ENCODE assay signal across 12 mouse cellular contexts in the genomic region with DNA sequence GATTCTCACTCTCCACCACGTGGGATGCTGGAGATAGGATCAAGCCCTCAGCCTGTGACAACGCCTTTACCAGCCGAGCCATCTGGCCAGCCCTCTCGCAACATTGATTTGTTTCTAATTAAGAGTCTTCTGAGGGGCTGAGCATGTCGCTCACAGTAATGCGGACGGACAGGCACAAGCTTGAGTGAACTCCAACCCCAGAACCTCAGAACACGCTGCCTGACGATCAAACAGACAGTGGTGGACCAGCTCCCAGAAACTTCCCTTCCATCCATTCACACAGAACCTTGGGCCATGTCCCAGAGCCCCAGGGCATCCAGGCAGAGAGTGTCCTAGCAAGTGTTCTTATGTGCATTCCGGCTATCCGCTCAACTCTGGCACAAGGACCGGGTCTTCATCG. TPM values are rescaled to one million over a fixed set of nuclear protein-coding genes. Genes with fewer than 3 reads are reported as not detected.
DNase-seq lines count a peak whose midpoint lies in the region; ATAC-seq and TF ChIP-seq lines count a peak whose summit lies in the region.
"Had no signal": no experiment of that assay in that cellular context is flagged by ENCODE, and none has a peak within 500 bp of the region (broad histone marks: within the 10 kb centered on the region; RNA-seq: fewer than 3 reads in every experiment).

No protein-coding gene starts in this region.

- no peaks in the 10 kb centered on the region for H3K36me3 ChIP-seq in embryonic facial prominence, embryonic 14.5 days (ENCODE audit: control insufficient read depth, insufficient read depth, low read length)
- H3K36me3 ChIP-seq in embryonic facial prominence, embryonic 10.5 days (replicated peaks) = no peaks in the 10 kb centered on the region
- no peaks in the 10 kb centered on the region for H3K36me3 ChIP-seq in testis, adult 2 months (ENCODE audit: control insufficient read depth, insufficient read depth, low read length)
- H3K36me3 ChIP-seq: heart, embryonic 13.5 days; kidney, embryonic 15.5 days had no signal

- H3K4me2 ChIP-seq in embryonic facial prominence, embryonic 14.5 days (ENCODE audit: low read depth, low read length) = no peak overlapping the region
- H3K4me2 ChIP-seq: heart, embryonic 13.5 days; kidney, embryonic 15.5 days had no signal

- H3K9me3 ChIP-seq in embryonic facial prominence, embryonic 14.5 days (ENCODE audit: control insufficient read depth, low read length) = no peaks in the 10 kb centered on the region
- H3K9me3 ChIP-seq in embryonic facial prominence, embryonic 10.5 days = no peaks in the 10 kb centered on the region
- H3K9me3 ChIP-seq: heart, embryonic 13.5 days; kidney, embryonic 15.5 days had no signal

- H3K27ac ChIP-seq in embryonic facial prominence, embryonic 14.5 days (replicated peaks; ENCODE audit: low read depth, low read length) = no peak overlapping the region
- no peak overlapping the region for H3K27ac ChIP-seq in embryonic facial prominence, embryonic 10.5 days (replicated peaks)
- H3K27ac ChIP-seq in testis, adult 2 months (ENCODE audit: control insufficient read depth, insufficient read depth, low read depth, low read length) = no peak overlapping the region
- H3K27ac ChIP-seq: heart, embryonic 13.5 days; kidney, embryonic 15.5 days had no signal

- 0 out of 2 replicates have a peak, but pooled peaks have one; percentile 1 for TF ChIP-seq CTCF in testis, adult 2 months (IDR thresholded peaks at IDR 0.05; ENCODE audit: control insufficient read depth, insufficient read depth, insufficient replicate concordance, low read depth, low read length)

- no peak overlapping the region for H3K4me3 ChIP-seq in embryonic facial prominence, embryonic 14.5 days (ENCODE audit: low read depth, low read length)
- no peak overlapping the region for H3K4me3 ChIP-seq in embryonic facial prominence, embryonic 10.5 days
- no peak overlapping the region for H3K4me3 ChIP-seq in testis, adult 2 months (ENCODE audit: control insufficient read depth, low read depth, low read length)
- H3K4me3 ChIP-seq: erythroblast, embryonic 14.5 days; heart, embryonic 13.5 days; kidney, embryonic 15.5 days; megakaryocyte, embryonic 14.5 days had no signal

- no peak overlapping the region for H3K9ac ChIP-seq in embryonic facial prominence, embryonic 14.5 days (ENCODE audit: low read depth, low read length)
- H3K9ac ChIP-seq: heart, embryonic 13.5 days; kidney, embryonic 15.5 days had no signal

- no peak for TF ChIP-seq POLR2A in testis, adult 2 months (IDR thresholded peaks at IDR 0.05; ENCODE audit: control insufficient read depth, low read depth, low read length)

- H3K27me3 ChIP-seq in embryonic facial prominence, embryonic 14.5 days (replicated peaks; ENCODE audit: control insufficient read depth, insufficient read depth, low read length) = no peaks in the 10 kb centered on the region
- H3K27me3 ChIP-seq in embryonic facial prominence, embryonic 10.5 days (replicated peaks; ENCODE audit: low read depth, poor library complexity, severe bottlenecking) = 0 out of 2 replicates have a peak, but pooled peaks cover 5% of the 10 kb centered on the region
- H3K27me3 ChIP-seq in testis, adult 2 months (ENCODE audit: control insufficient read depth, insufficient read depth, low read length) = no peaks in the 10 kb centered on the region

- no peaks in the 10 kb centered on the region for H3K4me1 ChIP-seq in embryonic facial prominence, embryonic 14.5 days (ENCODE audit: control insufficient read depth, insufficient read depth, low read length)
- peaks cover 4% of the 10 kb centered on the region; the same call in 1 of the 2 replicates for H3K4me1 ChIP-seq in embryonic facial prominence, embryonic 10.5 days
- H3K4me1 ChIP-seq in testis, adult 2 months (ENCODE audit: control insufficient read depth, insufficient read depth, low read length) = peaks cover 8% of the 10 kb centered on the region; the same call in 1 of the 2 replicates
- H3K4me1 ChIP-seq: heart, embryonic 13.5 days had no signal

- ATAC-seq in embryonic facial prominence, embryonic 14.5 days (ENCODE audit: low read depth) = no peak

- DNase-seq in embryonic facial prominence, embryonic 14.5 days (ENCODE audit: low spot score) = peak; percentile 43
- no peak for DNase-seq in embryonic facial prominence, embryonic 10.5 days (ENCODE audit: low spot score)
- peak; percentile 2 for DNase-seq in layer of hippocampus, adult 11-12 months (ENCODE audit: low spot score)
- no peak for DNase-seq in layer of hippocampus, postnatal 25 days (ENCODE audit: extremely low spot score in 1 of 2, low spot score in 1 of 2)
- peak; percentile 1 for DNase-seq in right cerebral cortex, postnatal 4 days
- DNase-seq in right cerebral cortex, postnatal 36 days (ENCODE audit: low spot score in 2 of 2) = no peak
- DNase-seq in embryo, embryonic 10 days (ENCODE audit: low spot score) = no peak

- WGBS in embryonic facial prominence, embryonic 14.5 days = 59% methylated on average over 13 of the region's 13 CpGs
- WGBS in embryonic facial prominence, embryonic 10.5 days = 67% methylated on average over 13 of the region's 13 CpGs

RNA-seq across cellular contexts. Expression of a gene that starts 36.6 kb away (rescaled TPM):
- 37.6 and 38.3 TPM in 2 replicates for polyA plus RNA-seq in embryonic facial prominence, embryonic 14.5 days (2014; fragmentation: Nextera tagmentation; extraction: Ambion mirVana)
- polyA plus RNA-seq in embryonic facial prominence, embryonic 10.5 days (2016; fragmentation: Nextera tagmentation; extraction: Ambion mirVana) = 13.7 and 14.6 TPM in 2 replicates
- 1 to 10 TPM; 1.1 TPM for total RNA-seq in layer of hippocampus, postnatal 25 days (2021)
- 7.2 and 9.1 TPM in 2 replicates for polyA plus RNA-seq in testis, adult 2 months (2012; rRNA removed)
- polyA plus RNA-seq: erythroblast, embryonic 14.5 days had no signal

Comparison
In these comparisons a context has a peak if more than half of its experiments do, and no peak if none do; other contexts are left out.
1. DNase-seq: peak in embryonic facial prominence, embryonic 14.5 days (single experiment), layer of hippocampus, adult 11-12 months (single experiment) and right cerebral cortex, postnatal 4 days (single experiment); none in embryonic facial prominence, embryonic 10.5 days (single experiment), layer of hippocampus, postnatal 25 days (0 of 2), right cerebral cortex, postnatal 36 days (0 of 2) and embryo, embryonic 10 days (single experiment).